Mouse (Mus musculus) layer of hippocampus, adult 9-10 months (tissue): ENCODE measurements around the gene Arhgap18.
A peak's percentile ranks its signal among the peaks of the same experiment; 100 is the strongest.
"Not testable (repeated sequence)": the region's sequence is repeated elsewhere in the genome, so short reads cannot be mapped to it uniquely, and the experiment has no call there.

Experiments
- DNase-seq: peaks from one replicate; pipeline ENCODE4 v3.0.0; 2022; ENCODE audit warnings: low spot score

The Arhgap18 gene

GRCm38 (mm10) chr10:26912112-26912797 lies 159.0 kb downstream of the Arhgap18 start:
- DNase-seq, result no peak

GRCm38 (mm10) chr10:26912807-26913206 lies 159.6 kb downstream of the Arhgap18 start:
- DNase-seq, result no peak

GRCm38 (mm10) chr10:26919307-26919977 lies 166.2 kb downstream of the Arhgap18 start:
- peak; percentile 32 for DNase-seq

GRCm38 (mm10) chr10:26920383-26920979 lies 167.3 kb downstream of the Arhgap18 start:
- DNase-seq, result no peak

- not testable (repeated sequence) for DNase-seq
Observed at GRCm38 (mm10) chr10:26936056-26936455, 182.8 kb downstream of the Arhgap18 start.

GRCm38 (mm10) chr10:26938464-26938863 lies 185.2 kb downstream of the Arhgap18 start:
- not testable (repeated sequence) for DNase-seq

- no peak for DNase-seq
Observed at GRCm38 (mm10) chr10:26939549-26939948, 186.3 kb downstream of the Arhgap18 start.

GRCm38 (mm10) chr10:26948331-26948730 lies 195.1 kb downstream of the Arhgap18 start:
- DNase-seq, result no peak

GRCm38 (mm10) chr10:26949667-26950066 lies 196.4 kb downstream of the Arhgap18 start:
- no peak for DNase-seq

- no peak for DNase-seq
Observed at GRCm38 (mm10) chr10:26950448-26950847, 197.2 kb downstream of the Arhgap18 start.

GRCm38 (mm10) chr10:26958513-26958912 lies 205.3 kb downstream of the Arhgap18 start:
- no peak for DNase-seq
